Mouse (Mus musculus): Measurements from ENCODE around the gene Ly6f. TPM values are rescaled to one million over a fixed set of nuclear protein-coding genes. Genes with fewer than 3 reads are reported as not detected.
"Not testable (repeated sequence)": the region's sequence is repeated elsewhere in the genome, so short reads cannot be mapped to it uniquely, and the experiment has no call there.

The Ly6f gene
- polyA plus RNA-seq, 1 experiment from 2014 or later, result not detected

DNA sequence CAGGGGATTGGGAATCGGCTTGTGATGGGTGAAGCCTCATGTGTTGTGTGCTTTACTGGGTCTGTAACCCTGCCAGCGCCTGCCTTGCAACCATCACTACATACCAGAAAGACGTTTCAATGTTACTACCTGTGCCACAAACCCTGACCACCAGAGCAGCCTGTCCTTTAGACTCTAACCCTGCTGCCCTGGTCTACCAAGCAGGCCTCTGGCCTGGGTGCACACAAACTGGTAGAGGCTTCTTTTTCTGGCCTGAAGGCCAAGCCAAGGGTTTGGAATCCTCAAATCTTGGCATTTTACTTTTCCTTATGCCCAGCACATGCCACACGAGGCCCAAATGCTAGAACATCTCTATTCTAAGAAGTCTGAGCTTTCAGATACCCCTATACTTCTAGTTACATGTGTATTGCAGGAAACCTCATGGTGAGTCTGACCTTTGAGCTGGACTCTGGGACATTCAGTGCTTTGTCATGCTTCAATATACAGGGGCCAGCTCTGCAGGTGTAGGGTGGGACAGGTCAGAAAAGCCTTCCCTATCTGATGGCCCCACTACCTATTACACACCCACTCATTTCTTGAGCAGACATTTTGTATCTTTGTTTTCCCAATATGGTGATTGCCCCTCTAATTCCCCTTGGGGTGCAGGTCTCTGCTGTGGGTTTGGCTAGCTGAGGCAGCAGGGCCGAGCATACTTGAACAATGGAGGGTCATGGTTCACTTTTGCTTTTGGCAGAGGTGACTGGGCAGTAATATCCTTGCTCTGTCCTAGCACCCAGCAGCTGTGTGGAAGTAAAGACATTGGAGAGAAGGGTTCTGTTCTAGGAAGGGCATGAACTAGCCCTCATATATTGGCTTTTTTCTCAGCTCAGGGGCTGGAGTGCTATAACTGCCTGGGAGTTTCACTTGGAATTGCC lies 952 bp downstream of the Ly6f start:
- WGBS, result 72% methylated on average over 5 of the region's 5 CpGs
- Histone ChIP-seq H3K27me3 (ENCODE audit: control insufficient read depth, insufficient read depth, low read length) (no peaks in the 10 kb centered on the region), H3K36me3 (ENCODE audit: control insufficient read depth, insufficient read depth, low read length) (no peaks in the 10 kb centered on the region), H3K4me2 (ENCODE audit: low read length) (no peak overlapping the region), H3K4me1 (ENCODE audit: control insufficient read depth in 2 of 2, insufficient read depth in 2 of 2, low read length in 2 of 2) (no peaks in the 10 kb centered on the region), H3K9ac (ENCODE audit: low read length) (no peak overlapping the region), H3K9me3 (ENCODE audit: control insufficient read depth, low read length) (no peaks in the 10 kb centered on the region), H3K27ac (replicated peaks in 1 of 2; ENCODE audit: control insufficient read depth in 1 of 2, insufficient read depth in 1 of 2, low read depth in 2 of 2, low read length in 2 of 2) (no peak overlapping the region), H3K4me3 (ENCODE audit: control insufficient read depth in 1 of 2, insufficient read depth in 1 of 2, low read depth in 1 of 2, low read length in 2 of 2) (no peak overlapping the region)
- no peak for ATAC-seq (ENCODE audit: insufficient number of reproducible peaks, insufficient read depth, low FRiP score, low read depth)

DNA sequence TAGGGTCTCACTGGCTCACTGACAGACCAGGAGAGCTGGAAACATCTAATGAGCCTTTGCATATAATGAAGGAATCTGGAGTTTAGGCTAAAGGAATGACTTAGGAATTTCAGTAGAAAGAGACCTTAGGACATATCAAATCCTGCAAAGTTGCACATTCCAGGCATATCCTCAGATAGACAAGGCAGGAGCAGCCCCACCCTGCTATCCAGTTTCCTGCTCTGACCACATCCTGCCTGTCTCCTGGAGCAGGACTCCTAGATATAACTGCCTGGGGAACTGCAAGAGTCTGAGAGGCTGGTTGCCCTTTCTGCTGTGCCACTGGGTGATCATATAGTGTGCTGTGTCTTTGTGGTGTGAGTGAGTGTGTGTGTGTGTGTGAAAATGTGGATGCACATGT lies 1.9 kb downstream of the Ly6f start:
- no peak overlapping the region for H3K4me3 ChIP-seq (ENCODE audit: control insufficient read depth in 1 of 2, insufficient read depth in 1 of 2, low read depth in 1 of 2, low read length in 2 of 2)
- H3K27me3 ChIP-seq (ENCODE audit: control insufficient read depth, insufficient read depth, low read length), result no peaks in the 10 kb centered on the region
- no peaks in the 10 kb centered on the region for H3K9me3 ChIP-seq (ENCODE audit: control insufficient read depth, low read length)
- H3K4me1 ChIP-seq (ENCODE audit: control insufficient read depth in 2 of 2, insufficient read depth in 2 of 2, low read length in 2 of 2), result no peaks in the 10 kb centered on the region
- H3K36me3 ChIP-seq (ENCODE audit: control insufficient read depth, insufficient read depth, low read length), result no peaks in the 10 kb centered on the region
- H3K4me2 ChIP-seq (ENCODE audit: low read length), result no peak overlapping the region
- no peak overlapping the region for H3K9ac ChIP-seq (ENCODE audit: low read length)
- no peak overlapping the region for H3K27ac ChIP-seq (replicated peaks in 1 of 2; ENCODE audit: control insufficient read depth in 1 of 2, insufficient read depth in 1 of 2, low read depth in 2 of 2, low read length in 2 of 2)
- ATAC-seq (ENCODE audit: insufficient number of reproducible peaks, insufficient read depth, low FRiP score, low read depth), result no peak

DNA sequence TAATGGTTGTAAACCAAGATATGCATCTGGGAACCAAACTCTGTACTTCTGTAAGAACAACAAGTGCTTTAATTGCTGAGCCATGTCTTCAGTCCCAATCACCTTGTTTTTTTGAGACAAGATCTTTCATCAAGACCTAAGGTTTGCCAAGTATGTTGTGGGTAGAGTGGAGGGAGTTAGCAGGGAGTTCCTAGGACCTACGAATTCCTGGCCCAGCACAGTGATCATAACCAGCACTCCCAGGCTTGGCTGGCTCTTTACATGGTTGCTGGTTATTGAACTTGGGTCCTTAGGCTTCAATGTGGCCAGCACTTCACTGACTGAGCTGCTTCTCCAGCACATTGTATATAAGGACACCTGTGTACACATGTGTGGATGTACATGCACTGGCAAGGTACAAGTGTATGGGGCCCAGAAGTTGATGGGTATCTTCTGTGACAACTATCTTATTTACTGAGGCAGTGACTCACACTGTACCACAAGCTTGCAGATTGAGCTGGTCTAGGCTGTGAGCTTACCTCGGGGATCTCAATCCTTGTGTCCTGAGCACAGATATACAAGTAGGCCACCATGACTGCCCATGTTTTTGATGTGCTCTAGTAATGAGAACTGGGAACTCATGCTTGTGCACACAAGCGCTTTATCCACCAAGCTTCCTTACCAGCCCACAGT lies 2.6 kb downstream of the Ly6f start:
- Histone ChIP-seq H3K4me2 (ENCODE audit: low read length) (no peak overlapping the region), H3K27me3 (ENCODE audit: control insufficient read depth, insufficient read depth, low read length) (no peaks in the 10 kb centered on the region), H3K9ac (ENCODE audit: low read length) (no peak overlapping the region), H3K27ac (replicated peaks in 1 of 2; ENCODE audit: control insufficient read depth in 1 of 2, insufficient read depth in 1 of 2, low read depth in 2 of 2, low read length in 2 of 2) (no peak overlapping the region), H3K4me1 (ENCODE audit: control insufficient read depth in 2 of 2, insufficient read depth in 2 of 2, low read length in 2 of 2) (no peaks in the 10 kb centered on the region), H3K4me3 (ENCODE audit: control insufficient read depth in 1 of 2, insufficient read depth in 1 of 2, low read depth in 1 of 2, low read length in 2 of 2) (no peak overlapping the region), H3K9me3 (ENCODE audit: control insufficient read depth, low read length) (no peaks in the 10 kb centered on the region), H3K36me3 (ENCODE audit: control insufficient read depth, insufficient read depth, low read length) (no peaks in the 10 kb centered on the region)
- 74% methylated on average over 3 of the region's 3 CpGs for WGBS
- no peak for ATAC-seq (ENCODE audit: insufficient number of reproducible peaks, insufficient read depth, low FRiP score, low read depth)

- Histone ChIP-seq H3K4me2 (ENCODE audit: low read length) (no peak overlapping the region), H3K27ac (replicated peaks in 1 of 2; ENCODE audit: control insufficient read depth in 1 of 2, insufficient read depth in 1 of 2, low read depth in 2 of 2, low read length in 2 of 2) (no peak overlapping the region), H3K4me1 (ENCODE audit: control insufficient read depth in 2 of 2, insufficient read depth in 2 of 2, low read length in 2 of 2) (no peaks in the 10 kb centered on the region), H3K36me3 (ENCODE audit: control insufficient read depth, insufficient read depth, low read length) (no peaks in the 10 kb centered on the region), H3K4me3 (ENCODE audit: control insufficient read depth in 1 of 2, insufficient read depth in 1 of 2, low read depth in 1 of 2, low read length in 2 of 2) (no peak overlapping the region), H3K9ac (ENCODE audit: low read length) (no peak overlapping the region), H3K9me3 (ENCODE audit: control insufficient read depth, low read length) (no peaks in the 10 kb centered on the region), H3K27me3 (ENCODE audit: control insufficient read depth, insufficient read depth, low read length) (no peaks in the 10 kb centered on the region)
- WGBS, result 60% methylated on average over 1 of the region's 1 CpGs
- ATAC-seq (ENCODE audit: insufficient number of reproducible peaks, insufficient read depth, low FRiP score, low read depth), result no peak
Observed at GRCm38 (mm10) chr15:75271426-75271825, 3.2 kb downstream of the Ly6f start.

DNA sequence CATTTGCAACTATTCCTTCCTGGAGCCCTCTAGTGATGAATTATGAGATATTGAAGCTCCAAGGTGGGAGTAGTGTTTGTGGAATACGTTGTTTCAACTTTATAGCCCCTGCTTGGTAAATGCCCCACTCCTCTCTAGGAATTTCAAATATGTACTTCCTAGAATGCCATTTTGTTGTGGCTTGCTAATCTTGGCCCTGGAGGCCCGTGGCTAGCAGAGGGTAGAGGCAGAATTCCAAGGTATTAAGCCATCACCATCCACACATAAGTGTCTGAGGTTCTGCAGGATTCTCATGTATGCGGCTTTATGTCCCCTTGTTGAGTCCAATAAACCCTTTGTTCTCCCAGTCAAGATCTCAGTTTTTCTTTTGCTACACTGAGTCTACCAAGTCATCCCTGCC lies 3.7 kb downstream of the Ly6f start:
- no peak overlapping the region for H3K4me3 ChIP-seq (ENCODE audit: control insufficient read depth in 1 of 2, insufficient read depth in 1 of 2, low read depth in 1 of 2, low read length in 2 of 2)
- no peak overlapping the region for H3K9ac ChIP-seq (ENCODE audit: low read length)
- no peaks in the 10 kb centered on the region for H3K9me3 ChIP-seq (ENCODE audit: control insufficient read depth, low read length)
- H3K4me2 ChIP-seq (ENCODE audit: low read length), result no peak overlapping the region
- no peaks in the 10 kb centered on the region for H3K36me3 ChIP-seq (ENCODE audit: control insufficient read depth, insufficient read depth, low read length)
- no peaks in the 10 kb centered on the region for H3K27me3 ChIP-seq (ENCODE audit: control insufficient read depth, insufficient read depth, low read length)
- WGBS, result 67% methylated on average over 3 of the region's 3 CpGs
- ATAC-seq (ENCODE audit: insufficient number of reproducible peaks, insufficient read depth, low FRiP score, low read depth), result no peak
- H3K4me1 ChIP-seq (ENCODE audit: control insufficient read depth in 2 of 2, insufficient read depth in 2 of 2, low read length in 2 of 2), result no peaks in the 10 kb centered on the region
- H3K27ac ChIP-seq (replicated peaks in 1 of 2; ENCODE audit: control insufficient read depth in 1 of 2, insufficient read depth in 1 of 2, low read depth in 2 of 2, low read length in 2 of 2), result no peak overlapping the region

DNA sequence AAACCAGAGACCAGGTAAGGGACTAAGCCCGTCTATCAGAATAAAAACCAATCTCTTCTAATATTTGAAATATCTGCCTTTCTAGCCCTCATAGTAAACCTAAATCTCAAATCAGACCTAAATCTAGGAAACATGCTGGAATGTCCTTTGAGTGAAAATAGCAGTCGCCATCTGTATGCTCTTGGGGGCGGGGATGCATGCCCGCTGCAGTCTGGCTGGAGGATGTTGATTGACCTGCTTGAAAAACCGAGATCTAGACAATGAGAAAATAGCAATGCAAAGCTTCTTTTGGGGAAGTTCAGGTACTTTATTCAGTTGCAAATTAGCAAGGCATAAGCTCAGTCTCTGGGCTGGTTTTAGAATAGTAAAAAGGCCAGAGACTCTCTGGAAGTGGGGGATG lies 13.8 kb downstream of the Ly6f start:
- H3K9ac ChIP-seq (ENCODE audit: low read length); H3K27me3 ChIP-seq (ENCODE audit: control insufficient read depth, insufficient read depth, low read length); H3K4me3 ChIP-seq (ENCODE audit: control insufficient read depth in 1 of 2, insufficient read depth in 1 of 2, low read depth in 1 of 2, low read length in 2 of 2); H3K27ac ChIP-seq (replicated peaks in 1 of 2; ENCODE audit: control insufficient read depth in 1 of 2, insufficient read depth in 1 of 2, low read depth in 2 of 2, low read length in 2 of 2); ATAC-seq (ENCODE audit: insufficient number of reproducible peaks, insufficient read depth, low FRiP score, low read depth); H3K4me2 ChIP-seq (ENCODE audit: low read length); H3K36me3 ChIP-seq (ENCODE audit: control insufficient read depth, insufficient read depth, low read length); H3K9me3 ChIP-seq (ENCODE audit: control insufficient read depth, low read length); H3K4me1 ChIP-seq (ENCODE audit: control insufficient read depth in 2 of 2, insufficient read depth in 2 of 2, low read length in 2 of 2): not testable (repeated sequence)
- WGBS, result 80% methylated on average over 5 of the region's 5 CpGs

DNA sequence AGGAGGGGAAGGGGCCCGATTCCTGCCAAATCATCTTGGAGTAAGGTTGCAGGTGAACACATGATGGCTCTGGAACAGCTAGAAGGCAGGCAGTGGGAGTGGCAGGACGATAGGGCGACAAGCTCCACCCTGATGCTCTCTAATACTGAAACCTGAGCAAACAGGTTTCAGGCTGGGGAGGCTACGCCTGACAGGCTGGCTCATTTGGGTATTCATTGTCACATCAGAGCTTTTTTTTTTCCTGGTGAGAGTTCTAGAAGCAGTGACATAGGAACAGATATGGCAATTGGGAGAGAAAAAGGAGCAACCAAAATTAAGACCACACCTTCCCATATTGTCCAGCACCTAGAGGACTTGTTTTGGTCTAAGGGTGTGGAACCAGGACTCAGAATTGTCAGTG lies 18.3 kb downstream of the Ly6f start:
- H3K4me2 ChIP-seq (ENCODE audit: low read length); H3K4me3 ChIP-seq (ENCODE audit: control insufficient read depth in 1 of 2, insufficient read depth in 1 of 2, low read depth in 1 of 2, low read length in 2 of 2); H3K27ac ChIP-seq (replicated peaks in 1 of 2; ENCODE audit: control insufficient read depth in 1 of 2, insufficient read depth in 1 of 2, low read depth in 2 of 2, low read length in 2 of 2); ATAC-seq (ENCODE audit: insufficient number of reproducible peaks, insufficient read depth, low FRiP score, low read depth); H3K27me3 ChIP-seq (ENCODE audit: control insufficient read depth, insufficient read depth, low read length); H3K4me1 ChIP-seq (ENCODE audit: control insufficient read depth in 2 of 2, insufficient read depth in 2 of 2, low read length in 2 of 2); H3K9ac ChIP-seq (ENCODE audit: low read length); H3K36me3 ChIP-seq (ENCODE audit: control insufficient read depth, insufficient read depth, low read length); H3K9me3 ChIP-seq (ENCODE audit: control insufficient read depth, low read length): not testable (repeated sequence)
- 81% methylated on average over 4 of the region's 4 CpGs for WGBS

All from heart, embryonic 14.5 days (tissue).